Mouse (Mus musculus) right cerebral cortex, postnatal 14 days (tissue): Measurements from ENCODE around the gene Tubb5.
A peak's percentile ranks its signal among the peaks of the same experiment; 100 is the strongest.

ENCODE experiments used
- DNase-seq: peaks from one replicate; pipeline ENCODE4 v3.0.0; 2022

Tubb5 gene

GRCm38 (mm10) chr17:35838122-35838544 lies at the start of gene Tubb5:
Tubb5 (minus strand) TSS chr17:35838306.
- peak; percentile 96 for DNase-seq

GRCm38 (mm10) chr17:35887725-35888124 lies 49.6 kb upstream of the Tubb5 start:
- no peak for DNase-seq

- no peak for DNase-seq
Observed at GRCm38 (mm10) chr17:35883777-35884176, 45.7 kb upstream of the Tubb5 start.

GRCm38 (mm10) chr17:35882924-35883323 lies 44.8 kb upstream of the Tubb5 start:
- DNase-seq, result no peak

GRCm38 (mm10) chr17:35879245-35880057 lies 41.3 kb upstream of the Tubb5 start, which contains the start of gene Dhx16:
Dhx16 (plus strand) TSS chr17:35879819.
- peak; percentile 96 for DNase-seq

GRCm38 (mm10) chr17:35874721-35875120 lies 36.6 kb upstream of the Tubb5 start:
- peak; percentile 61 for DNase-seq

GRCm38 (mm10) chr17:35873774-35874519 lies 35.8 kb upstream of the Tubb5 start:
- DNase-seq, result peak; percentile 87

- DNase-seq, result no peak
Observed at GRCm38 (mm10) chr17:35870884-35871696, 33.0 kb upstream of the Tubb5 start.

- DNase-seq, result peak; percentile 46
Observed at GRCm38 (mm10) chr17:35870151-35870883, 32.2 kb upstream of the Tubb5 start.

GRCm38 (mm10) chr17:35869346-35870067 lies 31.4 kb upstream of the Tubb5 start:
- no peak for DNase-seq

GRCm38 (mm10) chr17:35868961-35869345 lies 30.8 kb upstream of the Tubb5 start:
- DNase-seq, result no peak

GRCm38 (mm10) chr17:35868165-35868820 lies 30.2 kb upstream of the Tubb5 start:
- DNase-seq, result no peak

GRCm38 (mm10) chr17:35866911-35867890 lies 29.1 kb upstream of the Tubb5 start:
- DNase-seq, result no peak

- DNase-seq, result peak; percentile 44
Observed at GRCm38 (mm10) chr17:35866281-35866831, 28.2 kb upstream of the Tubb5 start.

GRCm38 (mm10) chr17:35865481-35866280 lies 27.6 kb upstream of the Tubb5 start, which contains the start of gene Ppp1r18:
Ppp1r18 (plus strand) TSS chr17:35865593.
- DNase-seq, result peak; percentile 57

- DNase-seq, result no peak
Observed at GRCm38 (mm10) chr17:35864832-35865353, 26.8 kb upstream of the Tubb5 start.

- peak; percentile 89 for DNase-seq
Observed at GRCm38 (mm10) chr17:35861198-35861857, 23.2 kb upstream of the Tubb5 start, which contains the start of gene Nrm. Nrm (plus strand) TSS chr17:35861318.

- no peak for DNase-seq
Observed at GRCm38 (mm10) chr17:35860831-35861197, 22.7 kb upstream of the Tubb5 start.
